Mouse (Mus musculus): ENCODE data around the gene Aqp3.
"Not testable (repeated sequence)": the region's sequence is repeated elsewhere in the genome, so short reads cannot be mapped to it uniquely, and the experiment has no call there.

Gene Aqp3

GRCm38 (mm10) chr4:41100986-41101385, 3.0 kb upstream of the Aqp3 start:
- no peak for DNase-seq

GRCm38 (mm10) chr4:41098577-41098951, 581 bp upstream of the Aqp3 start:
- DNase-seq: no peak

- no peak for DNase-seq
These were observed 602 bp downstream of the Aqp3 start for GRCm38 (mm10) chr4:41097381-41097780.

GRCm38 (mm10) chr4:41096794-41097193, 1.2 kb downstream of the Aqp3 start:
- peak; percentile 14 for DNase-seq

GRCm38 (mm10) chr4:41096169-41096568, 1.8 kb downstream of the Aqp3 start:
- no peak for DNase-seq

GRCm38 (mm10) chr4:41094361-41094760, 3.6 kb downstream of the Aqp3 start:
- DNase-seq: no peak

- DNase-seq: no peak
These were observed 5.0 kb downstream of the Aqp3 start for GRCm38 (mm10) chr4:41092958-41093357.

GRCm38 (mm10) chr4:41091391-41091790, 6.6 kb downstream of the Aqp3 start:
- no peak for DNase-seq

- DNase-seq: no peak
These were observed 8.3 kb downstream of the Aqp3 start for GRCm38 (mm10) chr4:41089705-41090104.

- DNase-seq: no peak
These were observed 8.8 kb downstream of the Aqp3 start for GRCm38 (mm10) chr4:41089189-41089588.

- no peak for DNase-seq
These were observed 10.3 kb downstream of the Aqp3 start for GRCm38 (mm10) chr4:41087459-41088298.

GRCm38 (mm10) chr4:41086947-41087346, 11.0 kb downstream of the Aqp3 start:
- DNase-seq: no peak

- DNase-seq: no peak
These were observed 13.2 kb downstream of the Aqp3 start for GRCm38 (mm10) chr4:41084819-41085218.

- DNase-seq: not testable (repeated sequence)
These were observed 15.2 kb downstream of the Aqp3 start for GRCm38 (mm10) chr4:41082803-41083202.

- DNase-seq: no peak
These were observed 16.2 kb downstream of the Aqp3 start for GRCm38 (mm10) chr4:41081733-41082132.

- DNase-seq: no peak
These were observed 19.3 kb downstream of the Aqp3 start for GRCm38 (mm10) chr4:41078726-41079125.

- no peak for DNase-seq
These were observed 23.5 kb downstream of the Aqp3 start for GRCm38 (mm10) chr4:41074461-41074860.

GRCm38 (mm10) chr4:41073008-41073817, 24.8 kb downstream of the Aqp3 start:
- no peak for DNase-seq

GRCm38 (mm10) chr4:41071500-41072429, 26.2 kb downstream of the Aqp3 start:
- DNase-seq: no peak

GRCm38 (mm10) chr4:41065196-41065595, 32.8 kb downstream of the Aqp3 start:
- no peak for DNase-seq

- peak; percentile 44 for DNase-seq
These were observed 33.9 kb downstream of the Aqp3 start for GRCm38 (mm10) chr4:41063894-41064673.

- no peak for DNase-seq
These were observed 34.6 kb downstream of the Aqp3 start for GRCm38 (mm10) chr4:41063351-41063750.
